Mouse (Mus musculus) adrenal gland (tissue): Measurements from ENCODE around the gene Nmt1.

Experiments used
- intact Hi-C: fragments of 180-260 bp; cut with DNase I; formaldehyde crosslinking; loops from one replicate; pipeline ENCODE4 v1.15.1; 2025

Nmt1 gene

GRCm38 (mm10) chr11:103103621-103104020 lies 75.6 kb downstream of the Nmt1 start:
- intact Hi-C loops: loop anchor here (2.0 to 10.0 kb wide), 2 partner anchors 55 to 221 kb away; no protein-coding TSS in a partner anchor

GRCm38 (mm10) chr11:103104469-103104868 lies 76.5 kb downstream of the Nmt1 start:
- intact Hi-C loops: loop anchor here (10.0 kb wide), 1 partner anchor 220 kb away; no protein-coding TSS in a partner anchor

GRCm38 (mm10) chr11:103105180-103105725 lies 77.3 kb downstream of the Nmt1 start:
- intact Hi-C loops: loop anchor here (10.0 kb wide), 1 partner anchor 220 kb away; no protein-coding TSS in a partner anchor

- intact Hi-C loops: loop anchor here (10.0 kb wide), 1 partner anchor 219 kb away; no protein-coding TSS in a partner anchor
Observed at GRCm38 (mm10) chr11:103105810-103106209, 77.8 kb downstream of the Nmt1 start.

GRCm38 (mm10) chr11:103106386-103106785 lies 78.4 kb downstream of the Nmt1 start:
- intact Hi-C loops: loop anchor here (10.0 kb wide), 1 partner anchor 218 kb away; no protein-coding TSS in a partner anchor

GRCm38 (mm10) chr11:103111301-103111700 lies 83.3 kb downstream of the Nmt1 start:
- intact Hi-C loops: no loop called here

- intact Hi-C loops: no loop called here
Observed at GRCm38 (mm10) chr11:103111881-103112551, 84.0 kb downstream of the Nmt1 start.

GRCm38 (mm10) chr11:103112552-103112912 lies 84.5 kb downstream of the Nmt1 start:
- intact Hi-C loops: no loop called here

GRCm38 (mm10) chr11:103113005-103113404 lies 85.0 kb downstream of the Nmt1 start:
- intact Hi-C loops: no loop called here

GRCm38 (mm10) chr11:103113771-103114170 lies 85.8 kb downstream of the Nmt1 start:
- intact Hi-C loops: no loop called here

GRCm38 (mm10) chr11:103114270-103114943 lies 86.4 kb downstream of the Nmt1 start:
- intact Hi-C loops: no loop called here

GRCm38 (mm10) chr11:103115163-103116007 lies 87.4 kb downstream of the Nmt1 start:
- intact Hi-C loops: loop anchor here (2.0 kb wide), 2 partner anchors 17 to 43 kb away; partner anchors contain the start of gene Hexim2

- intact Hi-C loops: loop anchor here (2.0 kb wide), 2 partner anchors 17 to 43 kb away; partner anchors contain the start of gene Hexim2
Observed at GRCm38 (mm10) chr11:103116008-103116818, 88.2 kb downstream of the Nmt1 start, which contains the start of gene Hexim1. TSS of gene Hexim1 (plus strand) at chr11:103116231.

- intact Hi-C loops: loop anchor here (2.0 kb wide), 2 partner anchors 16 to 42 kb away; partner anchors contain the start of gene Hexim2
Observed at GRCm38 (mm10) chr11:103116959-103117590, 89.1 kb downstream of the Nmt1 start.

GRCm38 (mm10) chr11:103117591-103118009 lies 89.6 kb downstream of the Nmt1 start:
- intact Hi-C loops: loop anchor here (2.0 kb wide), 2 partner anchors 15 to 41 kb away; partner anchors contain the start of gene Hexim2
